Mouse (Mus musculus): ENCODE measurements around the gene Wdpcp. TPM values are rescaled to one million over a fixed set of nuclear protein-coding genes. Genes with fewer than 3 reads are reported as not detected.

Gene Wdpcp
- polyA plus RNA-seq, 2 experiments, result 0.73 to 0.96 TPM

- Histone ChIP-seq H3K4me1 (replicated peaks; ENCODE audit: control insufficient read depth in 2 of 2, insufficient read depth in 2 of 2, low read length in 1 of 2) (no peaks in the 10 kb centered on the region), H3K9me3 (ENCODE audit: control insufficient read depth, low read length) (no peaks in the 10 kb centered on the region), H3K9ac (replicated peaks) (no peak overlapping the region), H3K4me3 (ENCODE audit: insufficient read depth in 1 of 2, low read depth in 2 of 2, low read length in 2 of 2) (no peak overlapping the region), H3K27ac (no peak overlapping the region), H3K4me2 (ENCODE audit: low read depth) (no peak overlapping the region), H3K27me3 (ENCODE audit: control insufficient read depth, insufficient read depth, low read length) (no peaks in the 10 kb centered on the region), H3K36me3 (replicated peaks; ENCODE audit: control insufficient read depth, insufficient read depth, low read depth) (no peaks in the 10 kb centered on the region)
- DNase-seq (ENCODE audit: low read depth in 3 of 3, low spot score in 3 of 3) (no peak), ATAC-seq (ENCODE audit: insufficient read depth) (no peak)
- 61% methylated on average over 6 of the region's 6 CpGs for WGBS (ENCODE audit: insufficient replicate concordance)
- TF ChIP-seq EP300 (IDR thresholded peaks at IDR 0.05; ENCODE audit: low read depth) (no peak), CTCF (IDR thresholded peaks at IDR 0.05; ENCODE audit: low read depth) (no peak)
Observed at GRCm38 (mm10) chr11:21688441-21688840, 116.4 kb downstream of the Wdpcp start.

- H3K4me3 ChIP-seq (ENCODE audit: insufficient read depth in 1 of 2, low read depth in 2 of 2, low read length in 2 of 2), result no peak overlapping the region
- TF ChIP-seq EP300 (IDR thresholded peaks at IDR 0.05; ENCODE audit: low read depth) (no peak), CTCF (IDR thresholded peaks at IDR 0.05; ENCODE audit: low read depth) (no peak)
- no peaks in the 10 kb centered on the region for H3K36me3 ChIP-seq (replicated peaks; ENCODE audit: control insufficient read depth, insufficient read depth, low read depth)
- no peak overlapping the region for H3K4me2 ChIP-seq (ENCODE audit: low read depth)
- ATAC-seq (ENCODE audit: insufficient read depth) (no peak), DNase-seq (ENCODE audit: low read depth in 3 of 3, low spot score in 3 of 3) (no peak)
- H3K27ac ChIP-seq, result no peak overlapping the region
- no peak overlapping the region for H3K9ac ChIP-seq (replicated peaks)
- H3K4me1 ChIP-seq (replicated peaks; ENCODE audit: control insufficient read depth in 2 of 2, insufficient read depth in 2 of 2, low read length in 1 of 2), result no peaks in the 10 kb centered on the region
- H3K27me3 ChIP-seq (ENCODE audit: control insufficient read depth, insufficient read depth, low read length), result no peaks in the 10 kb centered on the region
- no peaks in the 10 kb centered on the region for H3K9me3 ChIP-seq (ENCODE audit: control insufficient read depth, low read length)
- 60% methylated on average over 2 of the region's 2 CpGs for WGBS (ENCODE audit: insufficient replicate concordance)
Observed at GRCm38 (mm10) chr11:21690730-21691129, 118.7 kb downstream of the Wdpcp start.

GRCm38 (mm10) chr11:21694087-21694486 lies 122.1 kb downstream of the Wdpcp start:
- Histone ChIP-seq H3K4me1 (replicated peaks; ENCODE audit: control insufficient read depth in 2 of 2, insufficient read depth in 2 of 2, low read length in 1 of 2) (no peaks in the 10 kb centered on the region), H3K9ac (replicated peaks) (no peak overlapping the region), H3K4me3 (ENCODE audit: insufficient read depth in 1 of 2, low read depth in 2 of 2, low read length in 2 of 2) (no peak overlapping the region), H3K36me3 (replicated peaks; ENCODE audit: control insufficient read depth, insufficient read depth, low read depth) (no peaks in the 10 kb centered on the region), H3K27me3 (ENCODE audit: control insufficient read depth, insufficient read depth, low read length) (no peaks in the 10 kb centered on the region), H3K4me2 (ENCODE audit: low read depth) (no peak overlapping the region), H3K27ac (no peak overlapping the region), H3K9me3 (ENCODE audit: control insufficient read depth, low read length) (no peaks in the 10 kb centered on the region)
- ATAC-seq (ENCODE audit: insufficient read depth) (no peak), DNase-seq (ENCODE audit: low read depth in 3 of 3, low spot score in 3 of 3) (no peak)
- TF ChIP-seq CTCF (IDR thresholded peaks at IDR 0.05; ENCODE audit: low read depth) (no peak), EP300 (IDR thresholded peaks at IDR 0.05; ENCODE audit: low read depth) (no peak)
- 64% methylated on average over 6 of the region's 6 CpGs for WGBS (ENCODE audit: insufficient replicate concordance)

GRCm38 (mm10) chr11:21697642-21698041 lies 125.6 kb downstream of the Wdpcp start:
- Histone ChIP-seq H3K9ac (replicated peaks) (no peak overlapping the region), H3K4me2 (ENCODE audit: low read depth) (no peak overlapping the region), H3K36me3 (replicated peaks; ENCODE audit: control insufficient read depth, insufficient read depth, low read depth) (no peaks in the 10 kb centered on the region), H3K27ac (no peak overlapping the region), H3K27me3 (ENCODE audit: control insufficient read depth, insufficient read depth, low read length) (no peaks in the 10 kb centered on the region), H3K9me3 (ENCODE audit: control insufficient read depth, low read length) (no peaks in the 10 kb centered on the region), H3K4me1 (replicated peaks; ENCODE audit: control insufficient read depth in 2 of 2, insufficient read depth in 2 of 2, low read length in 1 of 2) (no peaks in the 10 kb centered on the region), H3K4me3 (ENCODE audit: insufficient read depth in 1 of 2, low read depth in 2 of 2, low read length in 2 of 2) (no peak overlapping the region)
- WGBS (ENCODE audit: insufficient replicate concordance), result 63% methylated on average over 3 of the region's 3 CpGs
- DNase-seq (ENCODE audit: low read depth in 3 of 3, low spot score in 3 of 3) (no peak), ATAC-seq (ENCODE audit: insufficient read depth) (no peak)
- TF ChIP-seq CTCF (IDR thresholded peaks at IDR 0.05; ENCODE audit: low read depth) (no peak), EP300 (IDR thresholded peaks at IDR 0.05; ENCODE audit: low read depth) (no peak)

GRCm38 (mm10) chr11:21713508-21713907 lies 141.5 kb downstream of the Wdpcp start:
- Histone ChIP-seq H3K4me1 (replicated peaks; ENCODE audit: control insufficient read depth in 2 of 2, insufficient read depth in 2 of 2, low read length in 1 of 2) (no peaks in the 10 kb centered on the region), H3K9me3 (ENCODE audit: control insufficient read depth, low read length) (no peaks in the 10 kb centered on the region), H3K27ac (no peak overlapping the region), H3K9ac (replicated peaks) (no peak overlapping the region), H3K4me3 (ENCODE audit: insufficient read depth in 1 of 2, low read depth in 2 of 2, low read length in 2 of 2) (no peak overlapping the region), H3K4me2 (ENCODE audit: low read depth) (no peak overlapping the region), H3K27me3 (ENCODE audit: control insufficient read depth, insufficient read depth, low read length) (no peaks in the 10 kb centered on the region), H3K36me3 (replicated peaks; ENCODE audit: control insufficient read depth, insufficient read depth, low read depth) (no peaks in the 10 kb centered on the region)
- no peak for TF ChIP-seq CTCF (IDR thresholded peaks at IDR 0.05; ENCODE audit: low read depth)
- TF ChIP-seq EP300 (IDR thresholded peaks at IDR 0.05; ENCODE audit: low read depth), result no peak
- no peak for DNase-seq (ENCODE audit: low read depth in 3 of 3, low spot score in 3 of 3)
- no peak for ATAC-seq (ENCODE audit: insufficient read depth)
